Mouse (Mus musculus) megakaryocyte progenitor cell, adult 5-6 weeks (primary cell): Measurements from ENCODE around the gene Gm17657. TPM values are rescaled to one million over a fixed set of nuclear protein-coding genes. Genes with fewer than 3 reads are reported as not detected.
A peak's percentile ranks its signal among the peaks of the same experiment; 100 is the strongest.
"Not testable (repeated sequence)": the region's sequence is repeated elsewhere in the genome, so short reads cannot be mapped to it uniquely, and the experiment has no call there.

ENCODE experiments used
- ATAC-seq: replicated peaks from 2 replicates; pipeline ENCODE4 v1.8.0; 2016; ENCODE audit warnings: mild to moderate bottlenecking, moderate TSS enrichment, inconsistent platforms; ENCODE audit not compliant: poor library complexity
- total RNA-seq, 2 experiments: library from RNA; stranded (forward) in 1 of 2; stranded (reverse) in 1 of 2; fragments of 157-497, 149-512 nt in 1 of 2; fragments of 200-1000 nt in 1 of 2; gene quantifications; 2 replicates each; pipeline versions ENCODE4 v1.2.3 to v1.2.4; 2015 to 2017

The Gm17657 gene
- total RNA-seq, 2 experiments from 2014 or later = not detected

DNA sequence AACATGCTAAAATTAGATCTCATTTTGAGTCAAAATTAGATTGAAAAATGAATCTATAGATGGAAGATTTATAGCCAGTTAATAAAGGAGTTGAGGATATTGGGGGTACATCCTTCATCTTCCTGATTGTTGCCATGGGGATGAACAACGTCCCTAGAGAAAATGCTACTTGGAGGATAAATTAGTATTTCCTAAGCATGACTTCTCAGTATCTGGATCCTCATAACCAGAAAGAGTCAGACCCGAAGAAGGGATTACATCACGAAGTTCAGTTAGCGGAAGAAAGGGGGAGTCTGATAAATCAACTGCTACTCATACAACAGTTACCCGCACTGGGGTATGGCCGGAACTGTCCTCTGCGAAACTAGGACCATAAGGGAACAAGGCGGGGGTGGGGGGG is 444 bp downstream of the Gm17657 start:
- ATAC-seq = peak; percentile 53

DNA sequence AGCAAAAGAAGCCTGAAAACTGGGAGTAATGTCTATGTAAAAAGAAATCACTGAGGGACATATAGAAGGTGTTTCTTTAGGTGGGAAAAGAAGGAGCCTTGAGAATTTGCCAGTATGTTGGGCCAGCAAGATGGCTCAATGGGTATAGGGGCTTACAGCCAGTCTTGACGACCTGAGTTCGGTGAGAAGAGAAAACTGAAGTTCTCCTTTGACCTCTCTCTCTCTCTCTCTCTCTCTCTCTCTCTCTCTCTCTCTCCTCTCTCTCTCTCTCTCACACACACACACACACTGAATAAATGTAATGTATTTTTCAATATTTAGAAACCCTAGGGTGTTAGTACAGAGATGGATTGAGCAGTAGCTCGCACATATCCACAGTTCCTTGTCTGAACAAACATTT is 944 bp downstream of the Gm17657 start:
- no peak for ATAC-seq

DNA sequence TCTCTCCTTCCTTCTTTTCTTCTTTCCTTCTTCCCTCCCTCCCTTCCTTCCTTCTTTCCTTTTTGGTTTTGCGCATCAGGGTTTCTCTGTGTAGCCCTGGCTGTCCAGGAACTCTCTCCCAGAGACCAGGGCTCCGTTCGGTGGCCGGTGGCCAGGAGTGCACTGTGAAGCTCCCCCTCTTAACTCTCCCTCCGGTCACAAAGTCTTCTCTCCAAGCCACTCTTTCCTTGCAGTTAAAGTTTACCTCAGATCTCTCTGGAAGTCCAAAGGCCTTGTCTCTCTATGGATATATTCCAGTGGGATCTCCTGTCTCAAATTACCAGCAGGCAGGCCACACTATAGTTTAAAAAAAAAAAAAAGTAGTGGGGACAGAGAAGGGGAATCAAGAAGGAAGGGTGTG is 4.2 kb downstream of the Gm17657 start:
- no peak for ATAC-seq

DNA sequence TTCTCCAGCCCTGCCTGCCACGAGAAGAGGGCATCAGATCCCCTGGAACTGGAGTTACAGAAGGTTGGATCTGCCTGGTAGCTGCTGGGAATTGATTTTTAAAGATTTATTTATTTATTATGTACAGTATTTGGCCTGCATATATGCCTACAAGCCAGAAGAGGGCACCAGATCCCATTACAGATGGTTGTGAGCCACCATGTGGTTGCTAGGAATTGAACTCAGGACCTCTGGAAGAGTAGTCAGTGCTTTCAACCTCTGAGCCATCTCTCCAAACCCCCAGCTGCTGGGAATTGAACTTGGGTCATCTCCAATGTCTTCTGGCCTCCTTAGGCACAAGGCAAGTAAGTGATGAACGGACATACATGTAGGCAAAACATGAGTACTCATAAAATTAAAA is 5.4 kb downstream of the Gm17657 start:
- ATAC-seq = no peak

DNA sequence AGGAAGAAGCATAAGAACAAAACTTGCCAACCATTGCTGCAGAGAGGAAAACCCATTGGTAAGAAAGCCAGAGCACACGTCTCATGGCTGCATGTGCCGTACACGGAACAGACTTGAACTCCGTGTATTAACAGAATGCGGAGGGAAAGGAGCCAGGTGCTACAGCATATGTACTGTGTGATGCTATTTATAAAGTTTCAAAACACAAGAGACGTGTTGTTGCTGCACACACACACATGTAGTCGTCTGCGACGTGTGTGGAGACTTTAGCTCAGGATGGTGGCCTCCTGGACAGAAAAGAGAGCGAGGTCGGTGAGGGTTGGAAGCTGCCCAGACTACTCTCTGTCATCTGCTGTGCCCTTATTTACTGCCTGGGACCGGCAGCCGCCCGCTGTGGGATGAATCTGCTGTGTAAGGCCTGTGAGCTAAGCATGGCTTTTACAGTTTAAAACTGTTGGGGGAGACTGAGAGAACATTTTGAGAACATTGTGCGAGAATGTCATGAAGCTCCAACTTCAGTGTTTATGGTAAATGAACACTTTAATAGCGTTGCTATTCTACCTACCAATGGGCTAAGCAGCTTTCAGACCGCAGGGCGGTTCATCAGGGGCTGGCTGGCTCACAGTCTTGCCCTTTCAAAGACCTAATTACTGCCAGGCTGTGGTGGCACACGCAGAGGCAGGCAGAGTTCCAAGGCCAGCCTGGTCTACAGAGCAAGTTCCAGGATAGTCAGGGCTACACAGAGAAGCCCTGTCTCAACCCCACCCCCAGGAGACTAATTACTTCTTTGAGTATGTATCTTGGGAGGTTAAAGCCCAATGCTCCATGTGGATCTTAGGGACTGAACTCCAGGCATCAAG is 6.4 kb downstream of the Gm17657 start:
- no peak for ATAC-seq

DNA sequence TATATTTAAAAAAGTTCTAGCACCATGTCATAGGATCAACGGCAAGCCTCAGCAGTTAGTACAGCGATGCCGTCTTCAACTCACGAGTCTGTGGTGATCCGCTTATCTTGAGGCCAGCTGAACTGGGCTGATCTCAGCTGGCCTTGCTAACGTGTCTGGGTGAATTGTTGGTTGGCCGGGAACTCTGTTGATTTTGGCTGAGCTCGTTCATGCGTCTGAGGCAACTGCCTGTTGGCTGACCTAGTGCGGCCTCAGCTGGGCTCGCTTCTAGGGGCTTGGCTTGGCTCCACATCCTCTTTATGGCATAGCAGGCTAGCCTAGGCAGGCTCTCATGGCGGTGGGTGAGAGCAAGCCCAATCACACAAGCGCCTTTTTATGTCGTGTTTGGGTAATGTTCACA is 8.0 kb downstream of the Gm17657 start:
- ATAC-seq = 0 out of 2 replicates have a peak, but pooled peaks have one; percentile 14

DNA sequence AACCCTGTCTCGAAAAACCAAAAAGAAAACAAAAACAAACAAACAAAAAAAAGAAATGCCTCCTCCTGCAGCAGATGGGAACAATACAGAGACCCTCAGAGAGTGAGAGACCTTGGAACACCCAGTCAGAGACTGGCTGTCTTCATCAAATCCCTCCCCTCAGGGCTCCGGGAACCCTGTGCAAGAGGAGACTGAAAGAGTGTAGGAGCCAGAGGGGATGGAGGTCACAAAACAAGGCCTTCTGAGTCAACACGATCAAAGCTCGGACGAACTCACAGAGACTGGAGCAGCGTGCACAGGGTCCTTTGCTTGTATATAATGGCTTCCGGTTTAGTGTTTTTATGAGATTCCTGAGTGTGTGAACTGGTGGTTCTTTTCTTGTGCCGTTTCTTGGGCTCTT is 9.0 kb downstream of the Gm17657 start:
- ATAC-seq = no peak

DNA sequence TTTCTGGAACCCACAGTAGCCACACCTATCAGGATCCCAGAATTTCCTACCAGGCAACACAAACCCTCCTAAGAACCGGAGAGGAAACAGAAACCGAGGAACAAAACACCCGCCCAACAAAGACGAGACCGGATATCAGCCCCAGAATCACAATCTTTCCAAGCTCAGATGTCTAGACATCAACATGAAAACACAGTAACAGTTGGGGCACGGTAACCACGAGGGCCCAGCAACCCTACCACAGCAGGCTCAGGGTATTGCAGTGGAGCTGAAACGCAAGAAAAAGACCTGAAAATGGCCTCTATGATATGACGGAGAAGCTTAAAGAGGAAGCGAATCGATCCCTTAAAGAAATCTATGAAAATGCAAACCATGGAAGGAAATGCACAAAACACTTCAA is 15.6 kb downstream of the Gm17657 start:
- ATAC-seq = no peak

DNA sequence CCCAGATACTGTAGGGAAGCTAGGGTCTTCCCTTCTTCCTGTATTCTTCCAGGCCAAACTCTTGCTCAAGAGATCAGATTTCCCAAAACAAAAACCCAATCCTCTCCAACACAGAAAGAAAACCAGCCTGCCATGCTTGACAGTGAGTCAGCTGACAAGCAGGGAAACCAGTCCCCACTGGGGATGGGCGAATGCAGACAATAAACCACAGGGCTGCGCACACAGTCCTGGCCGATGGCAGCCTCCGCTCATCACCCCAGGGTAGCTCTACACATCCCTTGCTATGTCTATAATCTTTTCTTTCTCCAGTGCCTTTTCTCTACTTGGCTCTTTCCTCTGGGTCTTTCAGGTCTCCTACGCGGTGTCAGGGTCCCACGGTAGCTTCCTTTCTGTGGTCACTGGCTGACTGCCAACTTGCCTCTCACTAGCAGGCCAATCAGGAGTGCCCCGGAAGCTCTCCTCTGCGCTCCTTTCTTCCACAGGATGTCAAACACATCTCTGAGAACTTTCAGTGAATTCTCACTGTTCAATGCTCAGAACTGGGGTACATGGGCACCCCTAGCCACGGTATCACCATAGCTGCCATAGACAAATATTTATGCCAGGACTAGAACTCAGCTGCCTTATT is 17.6 kb downstream of the Gm17657 start:
- ATAC-seq = peak; percentile 75

DNA sequence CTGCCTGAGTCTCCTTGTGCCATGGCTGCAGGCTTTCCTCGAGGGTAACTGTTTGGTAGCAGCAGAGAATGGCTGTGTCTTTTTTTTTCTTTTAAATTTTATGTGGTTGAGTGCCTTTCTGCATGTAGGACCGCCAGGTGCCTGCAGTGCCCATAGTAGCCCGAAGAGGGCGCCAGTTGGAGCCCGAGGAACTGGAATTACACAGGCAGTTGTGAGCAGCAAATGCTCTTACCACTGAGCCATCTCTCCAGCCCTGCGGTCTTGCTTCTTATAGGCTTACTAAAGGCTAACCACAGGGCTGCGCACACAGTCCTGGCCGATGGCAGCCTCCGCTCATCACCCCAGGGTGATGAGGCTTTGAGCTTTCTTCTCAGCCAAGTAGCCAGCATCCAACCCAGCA is 18.2 kb downstream of the Gm17657 start:
- ATAC-seq = no peak; the same call in 1 of the 2 replicates

DNA sequence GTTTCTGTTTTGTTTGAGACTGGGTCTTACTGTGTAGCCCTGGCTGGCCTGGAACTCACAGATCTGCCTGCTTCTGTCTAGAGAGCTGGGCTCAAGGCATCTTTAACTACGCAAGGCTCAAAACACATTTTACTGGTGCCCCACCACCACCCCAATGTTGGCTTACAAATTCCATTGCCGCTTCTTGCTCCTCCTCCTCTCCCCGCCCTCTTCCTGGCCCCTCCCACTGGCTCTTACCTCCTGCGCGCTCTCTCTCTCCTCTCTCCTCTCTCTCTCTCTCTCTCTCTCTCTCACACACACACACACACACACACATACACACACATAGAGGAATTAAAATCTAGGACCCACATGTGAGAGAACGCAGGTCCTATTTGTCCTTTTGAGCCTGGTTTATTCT is 18.9 kb downstream of the Gm17657 start:
- no peak for ATAC-seq

DNA sequence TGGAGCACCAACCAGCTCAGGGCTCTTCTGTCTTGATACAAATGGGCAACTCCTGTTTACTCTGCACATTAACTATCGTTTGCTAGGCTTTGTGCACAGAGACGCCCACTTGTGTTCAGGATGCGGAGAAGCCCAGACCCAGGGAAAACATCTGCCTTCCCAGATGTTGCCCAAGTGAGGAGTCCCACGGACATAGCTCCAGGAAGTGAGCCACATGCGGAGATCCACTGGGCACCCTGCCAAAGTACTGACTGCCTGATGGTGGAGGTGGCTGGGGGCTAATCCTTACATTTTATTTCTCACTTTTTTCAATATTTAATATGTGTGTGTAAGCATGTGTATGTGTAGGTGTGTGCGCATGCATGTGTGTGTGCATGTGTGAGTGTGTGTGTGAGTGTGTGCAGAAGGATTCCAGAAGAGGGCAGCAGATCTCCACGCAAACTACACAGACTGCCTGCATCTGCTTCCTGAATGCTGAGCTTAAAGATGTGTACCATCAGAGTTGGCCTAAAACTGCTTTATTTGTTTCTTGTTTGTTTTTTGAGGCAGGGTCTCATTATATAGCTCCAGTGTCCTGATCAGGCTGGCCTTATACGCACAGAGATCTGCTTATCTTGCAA is 20.8 kb downstream of the Gm17657 start:
- peak; percentile 59; the same call in 1 of the 2 replicates for ATAC-seq

DNA sequence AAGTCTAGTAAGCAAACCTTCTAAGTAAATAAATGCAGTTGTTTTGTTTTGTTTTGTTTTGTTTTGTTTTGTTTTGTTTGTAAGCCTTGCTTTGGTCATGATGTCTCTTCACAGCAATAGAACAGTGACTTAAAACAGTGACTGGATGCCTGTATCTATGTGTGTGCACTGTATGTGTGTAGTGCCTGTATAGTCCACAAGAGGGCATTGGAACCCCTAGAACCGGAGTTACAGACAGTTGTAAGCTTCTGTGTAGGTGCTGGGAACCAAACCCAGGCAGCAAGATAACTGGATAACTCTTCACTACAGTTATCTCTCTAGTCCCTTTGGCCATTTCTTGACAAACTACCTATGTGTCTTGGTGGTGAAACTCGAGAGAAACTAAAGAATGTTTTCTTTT is 23.8 kb downstream of the Gm17657 start:
- ATAC-seq = no peak

DNA sequence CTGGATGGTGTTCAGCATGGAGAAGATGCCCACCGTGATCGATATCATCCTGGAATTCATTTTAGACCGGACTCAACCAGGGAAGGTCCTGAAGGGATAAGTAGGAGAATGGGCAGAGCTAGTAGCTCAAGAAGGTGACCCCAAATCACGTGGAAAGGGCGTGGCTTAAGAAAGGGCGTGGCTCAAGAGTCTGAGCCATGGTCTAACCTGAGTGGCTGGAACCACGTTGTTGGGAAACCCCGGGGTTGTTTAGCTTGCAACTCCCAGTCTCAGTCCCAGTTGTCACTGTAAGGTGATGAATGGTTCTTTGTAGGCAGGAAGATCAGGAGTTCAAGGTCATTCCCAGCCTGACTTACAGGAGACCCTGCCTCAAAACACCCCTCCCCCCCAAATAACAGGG is 29.7 kb downstream of the Gm17657 start:
- no peak for ATAC-seq

DNA sequence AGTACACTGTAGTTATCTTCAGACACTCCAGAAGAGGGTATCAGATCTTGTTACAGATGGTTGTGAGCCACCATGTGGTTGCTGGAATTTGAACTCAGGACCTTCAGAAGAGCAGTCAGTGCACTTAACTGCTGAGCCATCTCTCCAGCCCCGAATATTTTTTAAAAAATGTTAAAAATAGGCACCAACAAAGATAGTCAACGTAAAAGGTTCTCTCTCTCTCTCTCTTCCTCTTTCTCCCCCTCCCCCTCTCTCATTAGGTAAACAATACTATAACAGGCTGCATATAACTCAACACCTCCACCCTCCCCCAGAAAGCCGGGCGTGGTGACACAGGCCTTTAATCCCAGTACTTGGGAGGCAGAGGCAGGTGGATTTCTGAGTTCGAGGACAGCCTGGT is 30.8 kb downstream of the Gm17657 start:
- ATAC-seq = not testable (repeated sequence)

DNA sequence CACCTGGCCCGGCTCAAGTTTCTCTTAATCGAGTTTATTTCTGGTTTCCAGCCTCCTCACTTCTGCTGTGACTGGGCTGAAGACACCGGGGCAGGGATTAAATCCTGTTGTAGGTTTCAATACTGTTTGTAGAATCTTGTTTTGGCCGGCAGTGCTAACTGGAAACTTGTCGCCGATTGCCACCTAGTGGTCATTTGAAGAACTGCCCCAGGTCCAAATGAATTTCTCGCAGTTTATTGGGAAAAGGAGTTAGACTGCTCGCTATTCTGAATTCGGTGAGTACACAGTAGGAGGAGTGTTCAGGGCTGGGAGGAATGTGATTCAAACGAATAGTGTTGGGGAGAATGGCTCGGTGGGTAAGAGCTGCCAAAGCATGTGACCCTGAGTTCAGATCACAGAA is 35.0 kb downstream of the Gm17657 start:
- ATAC-seq = peak; percentile 68

DNA sequence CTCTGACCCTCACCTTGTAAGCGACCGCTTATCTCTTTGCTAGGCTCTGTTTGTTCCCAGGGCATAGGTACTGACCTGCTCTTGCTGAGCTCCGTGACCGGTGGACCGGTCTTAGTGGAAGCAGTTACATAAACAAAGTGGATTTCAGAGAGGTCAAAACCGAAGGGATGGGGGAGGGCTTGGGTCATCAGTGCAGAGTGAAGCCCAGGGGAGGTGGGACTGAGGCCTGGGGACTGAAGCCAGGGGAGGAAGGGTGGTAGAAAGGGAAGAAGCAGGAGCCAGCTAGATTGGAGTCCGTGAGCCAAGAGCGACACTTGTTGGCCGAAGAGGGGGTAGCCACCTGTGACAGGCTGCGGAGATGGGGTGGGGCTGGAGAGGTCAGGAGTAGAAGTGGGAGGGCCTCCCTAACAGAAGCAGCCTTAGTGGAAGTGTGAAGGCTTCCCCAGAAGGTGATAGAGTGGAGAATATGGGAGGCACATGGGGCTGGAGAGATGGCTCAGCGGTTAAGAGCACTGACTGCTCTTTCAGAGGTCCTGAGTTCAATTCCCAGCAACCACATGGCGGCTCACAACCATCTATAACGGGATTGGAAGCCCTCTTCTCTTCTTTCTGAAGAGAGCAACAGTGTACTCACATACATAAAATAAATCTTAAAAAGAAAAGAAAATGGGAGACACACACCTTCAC is 36.3 kb downstream of the Gm17657 start:
- ATAC-seq = peak; percentile 95

DNA sequence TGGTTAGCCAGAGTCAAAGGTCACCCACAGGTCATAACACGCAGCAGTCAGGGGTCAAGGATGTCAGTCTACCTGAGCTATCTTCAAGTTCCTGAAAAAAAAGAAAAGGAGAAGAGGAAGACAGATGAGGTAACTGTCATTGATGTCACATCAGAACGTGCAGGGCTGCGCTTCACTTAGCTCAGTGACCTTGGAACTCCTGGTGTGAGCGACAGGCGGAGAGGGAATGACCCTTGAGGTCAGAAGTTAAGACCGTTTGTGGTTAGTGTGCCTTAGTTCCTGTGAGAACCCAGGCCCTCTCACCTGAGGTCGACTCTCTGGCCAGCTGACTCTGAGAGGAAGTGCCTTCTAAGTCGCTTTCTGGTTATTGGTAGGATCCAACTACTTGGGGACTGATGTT is 38.7 kb downstream of the Gm17657 start:
- peak; percentile 38 for ATAC-seq

DNA sequence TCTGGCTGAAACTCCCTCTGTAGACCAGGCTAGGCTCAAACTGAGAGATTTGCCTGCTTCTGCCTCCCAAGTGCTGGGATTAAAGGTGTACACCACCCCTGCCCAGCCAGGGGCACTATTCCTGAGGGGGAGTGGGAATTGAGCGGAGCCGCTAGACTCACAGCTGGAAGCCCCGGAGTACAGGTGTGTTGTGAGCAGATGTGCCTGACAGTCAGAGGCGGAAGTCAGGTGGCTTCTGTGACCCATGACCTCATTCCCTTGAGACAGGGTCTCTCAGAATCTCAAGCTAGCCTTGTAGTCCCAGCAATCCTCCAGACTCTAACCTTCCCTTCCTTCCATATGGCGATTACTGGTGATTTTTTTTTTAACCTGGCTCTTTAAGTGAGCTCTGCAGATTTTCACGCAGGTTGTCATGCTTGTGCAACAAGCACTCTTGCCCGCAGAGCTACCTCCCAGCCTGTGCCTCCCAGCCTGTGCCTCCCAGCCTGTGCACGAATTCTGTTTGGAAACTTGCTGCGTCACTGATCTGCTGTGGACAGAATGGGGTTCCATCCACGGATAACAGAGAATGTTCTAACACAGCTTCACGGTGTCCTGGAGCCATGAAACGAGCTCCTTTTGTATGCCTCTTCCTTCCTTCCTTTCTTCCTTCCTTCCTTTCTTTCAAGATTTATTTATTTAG is 40.4 kb downstream of the Gm17657 start:
- ATAC-seq = peak; percentile 35; the same call in 1 of the 2 replicates

DNA sequence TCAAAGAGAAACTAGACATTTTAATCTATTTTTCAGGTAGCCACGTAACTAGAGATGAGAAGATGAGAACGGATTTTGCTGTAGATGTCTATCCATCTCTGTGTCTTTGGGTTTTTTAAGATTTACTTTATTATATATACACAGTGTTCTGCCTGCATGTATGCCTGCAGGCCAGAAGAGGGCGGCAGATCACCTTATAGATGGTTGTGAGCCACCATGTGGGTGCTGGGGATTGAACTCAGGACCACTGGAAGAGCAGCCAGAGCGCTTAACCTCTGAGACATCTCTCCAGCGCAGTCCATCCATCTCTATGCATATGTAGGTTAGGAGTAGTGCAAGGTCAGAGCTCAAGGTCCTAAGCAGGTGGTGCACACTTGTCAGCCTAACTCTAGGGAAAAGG is 45.7 kb downstream of the Gm17657 start:
- no peak for ATAC-seq
